9 mouse cellular contexts compared by ENCODE assay signal in genomic region chr7:19627721-19628120, GRCm38 (mm10). TPM values are rescaled to one million over a fixed set of nuclear protein-coding genes. Genes with fewer than 3 reads are reported as not detected.
DNase-seq lines count a peak whose midpoint lies in the region; ATAC-seq and TF ChIP-seq lines count a peak whose summit lies in the region.
"Had no signal": no experiment of that assay in that cellular context is flagged by ENCODE, and none has a peak within 500 bp of the region (broad histone marks: within the 10 kb centered on the region; RNA-seq: fewer than 3 reads in every experiment).

No protein-coding gene starts in this region.

- TF ChIP-seq RAD21 in MEL (IDR thresholded peaks at IDR 0.05; ENCODE audit: low read depth, low read length), result no peak

- H3K27ac ChIP-seq in heart, embryonic 13.5 days (replicated peaks), result peak overlapping the region; percentile 93; the same call in 1 of the 2 replicates
- no peak overlapping the region for H3K27ac ChIP-seq in MEL (ENCODE audit: control insufficient read depth, low read depth, low read length)
- H3K27ac ChIP-seq in heart, postnatal 0 days (ENCODE audit: low read depth), result no peak overlapping the region; the same call in 1 of the 2 replicates
- H3K27ac ChIP-seq in midbrain, embryonic 10.5 days (replicated peaks), result no peak overlapping the region
- no peak overlapping the region for H3K27ac ChIP-seq in cerebellum, adult 2 months (ENCODE audit: insufficient read depth, low read length)

- no peaks in the 10 kb centered on the region; the same call in 1 of the 2 replicates for H3K27me3 ChIP-seq in heart, embryonic 13.5 days (replicated peaks)
- H3K27me3 ChIP-seq in MEL (ENCODE audit: control insufficient read depth in 1 of 2, insufficient read depth in 2 of 2, low read length in 2 of 2), result no peaks in the 10 kb centered on the region
- no peaks in the 10 kb centered on the region for H3K27me3 ChIP-seq in heart, postnatal 0 days (ENCODE audit: control insufficient read depth, insufficient read depth, low read length)
- H3K27me3 ChIP-seq in midbrain, embryonic 10.5 days (ENCODE audit: low read depth, poor library complexity, severe bottlenecking), result peaks cover 4% of the 10 kb centered on the region; the same call in 1 of the 2 replicates
- H3K27me3 ChIP-seq in cerebellum, adult 2 months (ENCODE audit: control insufficient read depth, insufficient read depth, low read length), result no peaks in the 10 kb centered on the region

- H3K9me3 ChIP-seq in heart, embryonic 13.5 days, result no peaks in the 10 kb centered on the region
- H3K9me3 ChIP-seq in MEL (replicated peaks; ENCODE audit: insufficient read depth, low read length), result no peaks in the 10 kb centered on the region
- no peaks in the 10 kb centered on the region for H3K9me3 ChIP-seq in heart, postnatal 0 days (replicated peaks; ENCODE audit: control insufficient read depth, low read length)
- H3K9me3 ChIP-seq in midbrain, embryonic 10.5 days (replicated peaks), result no peaks in the 10 kb centered on the region

- DNase-seq in heart, postnatal 4 days, result no peak
- no peak for DNase-seq in MEL (ENCODE audit: low read depth, low spot score)
- no peak for DNase-seq in heart, postnatal 0 days (ENCODE audit: low spot score)
- DNase-seq in midbrain, embryonic 10.5 days (ENCODE audit: low spot score), result no peak
- no peak for DNase-seq in cerebellum, postnatal 36 days
- DNase-seq in cerebellum, adult 2 months, result no peak
- no peak for DNase-seq in right cerebral cortex, postnatal 36 days (ENCODE audit: low spot score in 2 of 2)

- TF ChIP-seq EP300 in MEL (IDR thresholded peaks at IDR 0.05; ENCODE audit: low read depth in 1 of 2, low read length in 2 of 2), result no peak
- TF ChIP-seq EP300 in heart, postnatal 0 days (IDR thresholded peaks at IDR 0.05; ENCODE audit: low read depth), result no peak

- H3K4me3 ChIP-seq in heart, embryonic 13.5 days, result peak overlapping the region; percentile 84
- H3K4me3 ChIP-seq in MEL (ENCODE audit: control insufficient read depth in 1 of 2, insufficient read depth in 1 of 2, low read depth in 2 of 2, low read length in 2 of 2), result peak overlapping the region in 1 of 2 experiments; percentile 65; a peak in 2 of 4 replicates
- peak overlapping the region; percentile 84 for H3K4me3 ChIP-seq in heart, postnatal 0 days (ENCODE audit: low read depth, low read length)
- H3K4me3 ChIP-seq in midbrain, embryonic 10.5 days, result peak overlapping the region; percentile 79
- no peak overlapping the region for H3K4me3 ChIP-seq in cerebellum, adult 2 months (replicated peaks; ENCODE audit: insufficient read depth, low read depth, low read length)

- peak overlapping the region; percentile 64 for H3K9ac ChIP-seq in heart, embryonic 13.5 days
- H3K9ac ChIP-seq in MEL (ENCODE audit: control insufficient read depth, low read depth, low read length, poor library complexity, severe bottlenecking), result peak overlapping the region; percentile 42; the same call in 1 of the 2 replicates
- H3K9ac ChIP-seq in heart, postnatal 0 days (replicated peaks; ENCODE audit: low read depth, low read length), result no peak overlapping the region

- 56% methylated on average over 3 of the region's 3 CpGs for WGBS in heart, embryonic 13.5 days
- WGBS in heart, postnatal 0 days, result 60% methylated on average over 3 of the region's 3 CpGs
- WGBS in midbrain, embryonic 10.5 days, result 65% methylated on average over 3 of the region's 3 CpGs
- WGBS in cerebellum, adult 2 months, result 71% methylated on average over 3 of the region's 3 CpGs

- peaks cover 12% of the 10 kb centered on the region for H3K4me1 ChIP-seq in heart, embryonic 13.5 days
- peaks cover 3 to 15% of the 10 kb centered on the region in 2 experiments for H3K4me1 ChIP-seq in MEL (ENCODE audit: control insufficient read depth in 1 of 2, insufficient read depth in 2 of 2, low read length in 2 of 2)
- 0 out of 2 replicates have a peak, but pooled peaks cover 4% of the 10 kb centered on the region for H3K4me1 ChIP-seq in heart, postnatal 0 days (ENCODE audit: control insufficient read depth, insufficient read depth)
- H3K4me1 ChIP-seq in midbrain, embryonic 10.5 days, result peaks cover 15% of the 10 kb centered on the region
- H3K4me1 ChIP-seq in cerebellum, adult 2 months (ENCODE audit: control insufficient read depth, insufficient read depth, low read length), result peaks cover 5% of the 10 kb centered on the region; the same call in 1 of the 2 replicates

- TF ChIP-seq POLR2A in MEL (IDR thresholded peaks at IDR 0.05; ENCODE audit: control insufficient read depth in 1 of 2, insufficient read depth in 1 of 2, low read depth in 1 of 2, low read length in 2 of 2, poor library complexity in 1 of 2), result no peak
- TF ChIP-seq POLR2A in cerebellum, adult 2 months (IDR thresholded peaks at IDR 0.05; ENCODE audit: borderline replicate concordance, insufficient read depth, low read length), result no peak

- H3K79me2 ChIP-seq in MEL (ENCODE audit: control insufficient read depth, insufficient read depth, low read length, poor library complexity), result no peaks in the 10 kb centered on the region; the same call in 1 of the 2 replicates

- H3K4me2 ChIP-seq in heart, embryonic 13.5 days, result peak overlapping the region; percentile 93
- peak overlapping the region; percentile 99; the same call in 1 of the 2 replicates for H3K4me2 ChIP-seq in heart, postnatal 0 days (ENCODE audit: low read depth, low read length)

- no peak for TF ChIP-seq CTCF in MEL (IDR thresholded peaks at IDR 0.05 in 2 of 3, conservative IDR thresholded peaks at IDR 0.05 in 1 of 3; ENCODE audit: control insufficient read depth in 1 of 3, insufficient read depth in 1 of 3, low read depth in 2 of 3, low read length in 3 of 3, poor library complexity in 1 of 3, severe bottlenecking in 1 of 3)
- TF ChIP-seq CTCF in heart, postnatal 0 days (IDR thresholded peaks at IDR 0.05; ENCODE audit: low read depth), result no peak
- no peak for TF ChIP-seq CTCF in cerebellum, adult 2 months (IDR thresholded peaks at IDR 0.05; ENCODE audit: borderline replicate concordance, insufficient read depth, low read depth, low read length)

- no peak for ATAC-seq in heart, embryonic 13.5 days (ENCODE audit: extremely low read depth, insufficient number of reproducible peaks, low FRiP score, low TSS enrichment)
- no peak for ATAC-seq in heart, postnatal 0 days (ENCODE audit: insufficient read depth, low read depth)

- peaks cover 10% of the 10 kb centered on the region for H3K36me3 ChIP-seq in heart, embryonic 13.5 days
- H3K36me3 ChIP-seq in MEL (ENCODE audit: control insufficient read depth in 1 of 2, insufficient read depth in 2 of 2, low read length in 2 of 2), result peaks cover 0 to 9% of the 10 kb centered on the region in 2 experiments; a peak in 2 of 4 replicates
- H3K36me3 ChIP-seq in heart, postnatal 0 days (replicated peaks; ENCODE audit: control insufficient read depth, insufficient read depth, low read length), result peaks cover 8% of the 10 kb centered on the region; the same call in 1 of the 2 replicates
- peaks cover 11% of the 10 kb centered on the region for H3K36me3 ChIP-seq in midbrain, embryonic 10.5 days

RNA-seq across cellular contexts. Expression of gene Relb, which starts 1.5 kb away (rescaled TPM):
- polyA plus RNA-seq in heart, embryonic 13.5 days (2015; fragmentation: Nextera tagmentation; extraction: Ambion mirVana), result 5.6 and 6.2 TPM in 2 replicates
- 1 to 10 TPM; 8.1 to 9.1 TPM for total RNA-seq in heart, postnatal 4 days (2021)
- 4.6 and 6.2 TPM in 2 replicates for total RNA-seq in MEL (2012; rRNA removed)
- polyA plus RNA-seq in MEL (2012; ENCODE audit: insufficient read depth in 1 of 2, insufficient read length in 2 of 2, low read depth in 1 of 2, low replicate concordance in 2 of 2, missing spikeins in 1 of 2), result 1 to 10 TPM in 1 of 2 experiments, not detected in 1; 7.7 TPM
- 9.0 and 11.7 TPM in 2 replicates for total RNA-seq in heart, postnatal 0 days (2014; rRNA removed; ENCODE audit: low replicate concordance)
- 6.5 and 7.2 TPM in 2 replicates for polyA plus RNA-seq in heart, postnatal 0 days (2015; fragmentation: Nextera tagmentation; extraction: Ambion mirVana)
- 3.8 and 4.7 TPM in 2 replicates for polyA plus RNA-seq in midbrain, embryonic 10.5 days (2016; fragmentation: Nextera tagmentation; extraction: Ambion mirVana)
- 4.7 and 5.8 TPM in 2 replicates for polyA plus RNA-seq in cerebellum, adult 2 months (2012; rRNA removed)

RNA-seq across cellular contexts. Expression of gene Clasrp, which starts 23.4 kb away (rescaled TPM):
- polyA plus RNA-seq in heart, embryonic 13.5 days (2015; fragmentation: Nextera tagmentation; extraction: Ambion mirVana), result 30.8 and 31.8 TPM in 2 replicates
- total RNA-seq in heart, postnatal 4 days (2021), result 10 to 100 TPM; 33.0 to 33.7 TPM
- total RNA-seq in MEL (2012; rRNA removed), result 29.9 and 31.1 TPM in 2 replicates
- polyA plus RNA-seq in MEL (2012; ENCODE audit: insufficient read depth in 1 of 2, insufficient read length in 2 of 2, low read depth in 1 of 2, low replicate concordance in 2 of 2, missing spikeins in 1 of 2), result 10 to 100 TPM in 1 of 2 experiments, not detected in 1; 62.2 TPM
- 18.9 and 75.2 TPM in 2 replicates for total RNA-seq in heart, postnatal 0 days (2014; rRNA removed; ENCODE audit: low replicate concordance)
- 13.4 and 17.5 TPM in 2 replicates for polyA plus RNA-seq in heart, postnatal 0 days (2015; fragmentation: Nextera tagmentation; extraction: Ambion mirVana)
- polyA plus RNA-seq in midbrain, embryonic 10.5 days (2016; fragmentation: Nextera tagmentation; extraction: Ambion mirVana), result 51.8 and 61.1 TPM in 2 replicates
- 151 and 152 TPM in 2 replicates for polyA plus RNA-seq in cerebellum, adult 2 months (2012; rRNA removed)

RNA-seq across cellular contexts. Expression of gene Clptm1, which starts 37.1 kb away (rescaled TPM):
- 74.5 and 74.6 TPM in 2 replicates for polyA plus RNA-seq in heart, embryonic 13.5 days (2015; fragmentation: Nextera tagmentation; extraction: Ambion mirVana)
- total RNA-seq in heart, postnatal 4 days (2021), result 10 to 100 TPM; 98.0 to 99.1 TPM
- total RNA-seq in MEL (2012; rRNA removed), result 55.5 and 58.5 TPM in 2 replicates
- 100 to 1,000 TPM in 1 of 2 experiments, 10 to 100 TPM in 1; 62.4 to 102 TPM for polyA plus RNA-seq in MEL (2012; ENCODE audit: insufficient read depth in 1 of 2, insufficient read length in 2 of 2, low read depth in 1 of 2, low replicate concordance in 2 of 2, missing spikeins in 1 of 2)
- 97.9 and 128 TPM in 2 replicates for total RNA-seq in heart, postnatal 0 days (2014; rRNA removed; ENCODE audit: low replicate concordance)
- polyA plus RNA-seq in heart, postnatal 0 days (2015; fragmentation: Nextera tagmentation; extraction: Ambion mirVana), result 68.5 and 71.5 TPM in 2 replicates
- polyA plus RNA-seq in midbrain, embryonic 10.5 days (2016; fragmentation: Nextera tagmentation; extraction: Ambion mirVana), result 82.3 and 88.4 TPM in 2 replicates
- polyA plus RNA-seq in cerebellum, adult 2 months (2012; rRNA removed), result 158 and 159 TPM in 2 replicates

RNA-seq across cellular contexts. Expression of gene Apoc2, which starts 50.0 kb away (rescaled TPM):
- 3.6 and 22.3 TPM in 2 replicates for polyA plus RNA-seq in heart, embryonic 13.5 days (2015; fragmentation: Nextera tagmentation; extraction: Ambion mirVana)
- total RNA-seq in heart, postnatal 4 days (2021), result under 1 TPM in 1 of 2 experiments, not detected in 1; 0.52 TPM
- total RNA-seq in MEL (2012; rRNA removed), result not detected in 2 replicates
- polyA plus RNA-seq in MEL (2012; ENCODE audit: insufficient read depth in 1 of 2, insufficient read length in 2 of 2, low read depth in 1 of 2, low replicate concordance in 2 of 2, missing spikeins in 1 of 2), result not detected
- total RNA-seq in heart, postnatal 0 days (2014; rRNA removed; ENCODE audit: low replicate concordance), result not detected in 2 replicates
- polyA plus RNA-seq in heart, postnatal 0 days (2015; fragmentation: Nextera tagmentation; extraction: Ambion mirVana), result 0.22 and 0.78 TPM in 2 replicates
- 0.22 and 0.26 TPM in 2 replicates for polyA plus RNA-seq in midbrain, embryonic 10.5 days (2016; fragmentation: Nextera tagmentation; extraction: Ambion mirVana)
- polyA plus RNA-seq in cerebellum, adult 2 months (2012; rRNA removed), result not detected in 2 replicates
- total RNA-seq: gastrocnemius, adult 8-10 months had no signal

RNA-seq across cellular contexts. Expression of gene Gemin7, which starts 50.3 kb away (rescaled TPM):
- 114 and 134 TPM in 2 replicates for polyA plus RNA-seq in heart, embryonic 13.5 days (2015; fragmentation: Nextera tagmentation; extraction: Ambion mirVana)
- 10 to 100 TPM; 55.3 to 61.1 TPM for total RNA-seq in heart, postnatal 4 days (2021)
- total RNA-seq in MEL (2012; rRNA removed), result 49.6 and 58.0 TPM in 2 replicates
- 10 to 100 TPM in 1 of 2 experiments, not detected in 1; 78.7 TPM for polyA plus RNA-seq in MEL (2012; ENCODE audit: insufficient read depth in 1 of 2, insufficient read length in 2 of 2, low read depth in 1 of 2, low replicate concordance in 2 of 2, missing spikeins in 1 of 2)
- 63.2 and 67.3 TPM in 2 replicates for total RNA-seq in heart, postnatal 0 days (2014; rRNA removed; ENCODE audit: low replicate concordance)
- 114 and 115 TPM in 2 replicates for polyA plus RNA-seq in heart, postnatal 0 days (2015; fragmentation: Nextera tagmentation; extraction: Ambion mirVana)
- polyA plus RNA-seq in midbrain, embryonic 10.5 days (2016; fragmentation: Nextera tagmentation; extraction: Ambion mirVana), result 177 TPM in 2 replicates
- 86.1 and 87.2 TPM in 2 replicates for polyA plus RNA-seq in cerebellum, adult 2 months (2012; rRNA removed)
